Mouse (Mus musculus): Measurements from ENCODE around the gene Ttbk1. TPM values are rescaled to one million over a fixed set of nuclear protein-coding genes. Genes with fewer than 3 reads are reported as not detected.

Gene Ttbk1
- total RNA-seq, 2 experiments from 2014 or later, result 0.33 to 0.45 TPM

DNA sequence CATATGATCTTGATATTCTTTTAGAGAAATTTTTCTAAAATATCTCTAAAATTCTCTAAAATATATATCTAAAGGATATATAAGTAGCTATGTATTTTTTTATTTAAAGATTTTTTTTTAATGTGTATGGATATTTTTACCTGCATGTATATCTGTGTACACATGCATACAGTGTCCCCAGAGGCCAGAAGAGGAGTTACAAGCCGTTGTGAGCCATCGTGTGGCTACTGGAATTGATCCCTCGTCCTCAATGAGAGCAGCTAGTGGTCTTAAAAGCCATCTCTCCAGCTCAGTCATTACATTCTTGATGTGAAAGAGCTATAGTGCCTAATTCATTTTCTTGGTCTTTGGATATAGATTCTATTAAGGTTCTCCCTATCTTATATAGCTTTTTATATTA, 79.0 kb downstream of the Ttbk1 start:
- DNase-seq, result no peak

DNA sequence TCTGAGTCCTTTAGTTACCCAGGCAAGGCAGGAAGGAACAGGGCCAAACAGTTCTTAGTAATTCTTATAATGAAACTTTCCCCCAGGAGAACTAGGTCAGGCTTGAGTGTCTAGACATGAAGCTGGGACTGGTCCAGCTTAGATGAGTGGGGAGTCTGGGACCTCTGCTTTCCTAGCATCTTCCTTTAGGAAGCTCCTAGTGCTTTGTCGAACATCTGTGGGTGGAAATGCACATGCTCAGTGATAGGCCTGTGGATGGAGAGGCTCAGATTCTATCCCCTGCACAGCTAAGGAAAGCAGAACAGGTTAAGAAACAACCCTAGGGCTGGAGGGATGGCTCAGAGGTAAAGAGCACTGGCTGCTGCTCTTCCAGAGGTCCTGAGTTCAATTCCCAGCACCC, 92.8 kb downstream of the Ttbk1 start:
- DNase-seq, result no peak

DNA sequence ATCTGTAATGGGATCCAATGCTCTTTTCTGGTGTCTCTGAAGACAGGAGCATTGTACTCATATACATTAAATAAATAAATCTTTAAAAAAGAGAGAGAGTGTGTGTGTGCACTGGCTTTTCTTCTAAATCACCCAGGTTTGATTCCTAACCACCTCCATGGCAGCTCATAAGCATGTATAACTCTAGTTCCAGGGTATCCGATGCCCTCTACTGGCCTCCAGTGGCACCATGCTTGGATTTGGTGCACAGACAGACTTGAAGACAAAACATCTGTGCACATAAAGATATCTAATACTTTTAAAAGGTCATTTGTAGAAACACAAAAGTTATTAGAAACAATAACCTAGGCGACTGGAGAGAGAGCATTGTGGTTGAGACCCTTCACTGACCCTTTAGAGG, 94.5 kb downstream of the Ttbk1 start:
- peak; percentile 49 for DNase-seq

Other genes starting within 250 kb of the Ttbk1 start
- gene Polr1c, start 239.6 kb downstream of the Ttbk1 start, total RNA-seq (2021), result 10 to 100 TPM; 26.2 to 30.5 TPM
- 10 to 100 TPM; 64.6 TPM for gene Yipf3, start 239.6 kb downstream of the Ttbk1 start, total RNA-seq (2021)
- under 1 TPM; 0.81 to 0.90 TPM for gene Lrrc73, start 234.1 kb downstream of the Ttbk1 start, total RNA-seq (2021)
- gene Tjap1, start 204.6 kb downstream of the Ttbk1 start, total RNA-seq (2021), result 10 to 100 TPM; 55.0 to 59.0 TPM
- 1 to 10 TPM in 1 of 2 experiments, under 1 TPM in 1; 0.95 to 1.1 TPM for gene Dlk2, start 190.3 kb downstream of the Ttbk1 start, total RNA-seq (2021)
- gene Abcc10, start 159.3 kb downstream of the Ttbk1 start, total RNA-seq (2021), result 1 to 10 TPM; 5.1 to 5.8 TPM
- 10 to 100 TPM; 24.2 to 25.8 TPM for gene Zfp318, start 103.9 kb downstream of the Ttbk1 start, total RNA-seq (2021)
- under 1 TPM; 0.36 to 0.52 TPM for gene Crip3, start 58.7 kb downstream of the Ttbk1 start, total RNA-seq (2021)
- not detected for gene Slc22a7, start 49.2 kb downstream of the Ttbk1 start, total RNA-seq (2021)
- 10 to 100 TPM in 1 of 2 experiments, 1 to 10 TPM in 1; 9.5 to 10.2 TPM for gene Dnph1, start 9.0 kb upstream of the Ttbk1 start, total RNA-seq (2021)
- gene Cul9, start 58.7 kb upstream of the Ttbk1 start, total RNA-seq (2021), result 10 to 100 TPM; 12.0 to 12.6 TPM
- gene Srf, start 68.5 kb upstream of the Ttbk1 start, total RNA-seq (2021), result 100 to 1,000 TPM; 184 to 210 TPM
- 10 to 100 TPM; 34.8 to 36.2 TPM for gene Ptk7, start 141.8 kb upstream of the Ttbk1 start, total RNA-seq (2021)
- 10 to 100 TPM; 18.9 TPM for gene Klc4, start 158.3 kb upstream of the Ttbk1 start, total RNA-seq (2021)
- gene Mrpl2, start 158.6 kb upstream of the Ttbk1 start, total RNA-seq (2021), result 100 to 1,000 TPM; 107 to 109 TPM
- 10 to 100 TPM; 65.5 to 66.6 TPM for gene Cul7, start 162.7 kb upstream of the Ttbk1 start, total RNA-seq (2021)
- gene Rrp36, start 186.7 kb upstream of the Ttbk1 start, total RNA-seq (2021), result 10 to 100 TPM; 16.7 TPM
- 10 to 100 TPM; 62.9 to 66.8 TPM for gene Mea1, start 191.1 kb upstream of the Ttbk1 start, total RNA-seq (2021)
- 100 to 1,000 TPM; 138 to 140 TPM for gene Klhdc3, start 193.2 kb upstream of the Ttbk1 start, total RNA-seq (2021)
- 10 to 100 TPM; 41.5 to 42.9 TPM for gene Ppp2r5d, start 217.4 kb upstream of the Ttbk1 start, total RNA-seq (2021)
- 10 to 100 TPM; 12.0 to 14.4 TPM for gene Pex6, start 223.8 kb upstream of the Ttbk1 start, total RNA-seq (2021)
- gene Gnmt, start 241.5 kb upstream of the Ttbk1 start, total RNA-seq (2021), result under 1 TPM; 0.55 to 0.74 TPM

All from heart, postnatal 4 days (tissue).